Mouse (Mus musculus) midbrain, embryonic 11.5 days (tissue): ENCODE measurements around the gene Lrch1. TPM values are rescaled to one million over a fixed set of nuclear protein-coding genes. Genes with fewer than 3 reads are reported as not detected.

ENCODE experiments used
- ATAC-seq: fragments of 200-750 bp; cut with Nextera tagmentation; 2 replicates; pipeline ENCODE4 v1.8.0; 2017; ENCODE audit warnings: moderate TSS enrichment, moderate library complexity; ENCODE audit not compliant: low FRiP score
- DNase-seq: peaks from one replicate; pipeline ENCODE4 v3.0.0; 2015; ENCODE audit warnings: low spot score; ENCODE audit errors: missing footprints
- H3K27ac ChIP-seq: fragments of 300-500 bp; sonication (generic); 2 replicates; pipeline ENCODE4 v1.5.1; 2014; ENCODE audit warnings: low read depth, low read length
- H3K27me3 ChIP-seq: fragments of 300-500 bp; sonication (generic); 2 replicates; pipeline ENCODE4 v1.6.1; 2014; ENCODE audit warnings: mild to moderate bottlenecking, low read length, moderate library complexity, mixed read lengths; ENCODE audit not compliant: control insufficient read depth, insufficient read depth
- H3K36me3 ChIP-seq: fragments of 300-500 bp; sonication (generic); 2 replicates; pipeline ENCODE4 v1.6.1; 2014; ENCODE audit warnings: mild to moderate bottlenecking, low read length, moderate library complexity, mixed read lengths; ENCODE audit not compliant: control insufficient read depth, insufficient read depth
- H3K4me1 ChIP-seq: fragments of 300-500 bp; sonication (generic); 2 replicates; pipeline ENCODE4 v1.6.1; 2014; ENCODE audit warnings: low read length; ENCODE audit not compliant: control insufficient read depth, insufficient read depth
- H3K4me2 ChIP-seq: fragments of 300-500 bp; sonication (generic); 2 replicates; pipeline ENCODE4 v1.6.1; 2014; ENCODE audit warnings: mild to moderate bottlenecking, moderate library complexity
- H3K4me3 ChIP-seq: fragments of 300-500 bp; sonication (generic); 2 replicates; pipeline ENCODE4 v1.5.1; 2014; ENCODE audit warnings: low read depth, low read length
- H3K9ac ChIP-seq: fragments of 300-500 bp; sonication (generic); 2 replicates; pipeline ENCODE4 v1.6.1; 2014; ENCODE audit warnings: low read length
- H3K9me3 ChIP-seq: fragments of 300-500 bp; sonication (generic); 2 replicates; pipeline ENCODE4 v1.6.1; 2016; ENCODE audit warnings: low read length; ENCODE audit not compliant: control insufficient read depth
- WGBS: fragments of 180-500 bp; shearing (Covaris S2); extraction: QIAGEN DNeasy Blood & Tissue Kit; methylation state at CpG from one replicate; pipeline ENCODE4 v1.1.7; 2014; 5-methylcytosine and 5-hydroxymethylcytosine counted together
- polyA plus RNA-seq: library from polyadenylated mRNA; unstranded; fragments of >200 nt; fragmentation: Nextera tagmentation; extraction: Ambion mirVana; gene quantifications from 2 replicates; pipeline ENCODE4 v1.2.1, GENCODE M21; 2014

Gene Lrch1
- polyA plus RNA-seq, 1 experiment from 2014 or later: 5.8 TPM

DNA sequence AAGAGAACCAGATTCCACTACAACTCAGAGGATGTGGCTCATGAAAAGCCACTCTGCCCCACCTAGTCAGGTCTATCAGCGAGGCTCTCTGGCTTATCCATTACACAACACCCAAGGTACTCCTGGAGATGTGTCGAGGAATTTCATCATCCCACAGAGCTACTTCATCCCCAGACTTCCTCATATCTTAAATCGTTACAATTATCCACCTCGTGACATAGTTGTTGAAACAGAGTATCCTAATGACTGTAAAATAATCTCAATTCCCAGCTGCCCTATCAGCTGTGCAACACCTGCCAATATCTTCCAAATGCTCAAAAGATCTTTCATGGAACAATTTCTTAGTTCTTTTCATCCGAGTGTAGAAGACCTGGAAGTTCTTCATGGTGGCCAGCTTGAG lies 35.4 kb upstream of the Lrch1 start:
- H3K27me3 ChIP-seq: no peaks in the 10 kb centered on the region
- ATAC-seq (no peak), DNase-seq (no peak)
- no peak overlapping the region for H3K4me2 ChIP-seq
- H3K27ac ChIP-seq: no peak overlapping the region
- H3K4me1 ChIP-seq: no peaks in the 10 kb centered on the region
- H3K4me3 ChIP-seq: no peak overlapping the region
- 87% methylated on average over 5 of the region's 5 CpGs for WGBS
- no peaks in the 10 kb centered on the region for H3K9me3 ChIP-seq
- H3K36me3 ChIP-seq: no peaks in the 10 kb centered on the region
- no peak overlapping the region for H3K9ac ChIP-seq

DNA sequence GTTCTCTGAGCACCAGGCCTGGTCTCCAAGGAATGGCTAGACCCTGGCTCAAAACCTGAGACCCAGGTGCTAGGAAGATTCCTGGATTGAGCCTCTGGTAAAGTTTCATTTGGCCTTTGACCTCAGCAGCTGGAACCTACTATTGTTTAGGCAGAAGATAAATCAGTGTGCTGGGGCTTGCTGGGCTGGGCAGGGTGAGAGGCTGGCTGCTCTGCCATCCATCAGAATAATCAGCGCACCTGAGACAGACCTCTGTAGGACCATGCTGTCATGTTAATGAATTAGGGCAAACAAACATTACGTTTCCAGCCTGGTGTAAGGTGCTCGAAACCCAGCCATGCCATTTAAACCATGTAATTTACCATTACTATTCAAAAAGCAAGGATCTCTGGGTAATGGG lies 33.3 kb upstream of the Lrch1 start:
- Histone ChIP-seq H3K9me3 (no peaks in the 10 kb centered on the region), H3K36me3 (no peaks in the 10 kb centered on the region), H3K27ac (no peak overlapping the region), H3K4me1 (no peaks in the 10 kb centered on the region), H3K4me3 (no peak overlapping the region), H3K27me3 (no peaks in the 10 kb centered on the region), H3K4me2 (no peak overlapping the region), H3K9ac (no peak overlapping the region)
- DNase-seq (peak; percentile 78), ATAC-seq (no peak)
- WGBS: 69% methylated on average over 3 of the region's 3 CpGs

DNA sequence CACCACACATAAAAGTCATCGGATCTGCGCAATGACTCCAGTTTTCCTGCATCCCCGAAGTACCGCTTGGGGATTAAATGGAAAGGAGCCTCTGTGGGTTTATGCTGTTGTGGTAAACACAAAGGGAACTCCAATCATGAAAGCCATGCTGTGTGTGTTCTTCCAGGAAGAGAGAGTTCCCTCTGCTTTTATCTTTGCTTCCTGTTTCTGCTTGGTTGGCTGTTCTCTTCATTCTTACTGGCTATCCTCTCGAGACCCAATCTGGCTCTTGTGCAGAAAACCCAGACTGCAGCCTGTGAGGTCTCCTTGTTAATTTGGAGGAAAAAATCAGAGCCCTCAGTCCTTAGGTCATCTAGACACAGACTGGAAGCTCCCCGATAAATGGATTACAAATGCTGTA lies 29.3 kb upstream of the Lrch1 start:
- H3K27me3 ChIP-seq: no peaks in the 10 kb centered on the region
- no peaks in the 10 kb centered on the region for H3K4me1 ChIP-seq
- no peak overlapping the region for H3K4me3 ChIP-seq
- ATAC-seq (no peak), DNase-seq (peak; percentile 80)
- no peaks in the 10 kb centered on the region for H3K36me3 ChIP-seq
- no peak overlapping the region for H3K9ac ChIP-seq
- no peaks in the 10 kb centered on the region for H3K9me3 ChIP-seq
- no peak overlapping the region for H3K27ac ChIP-seq
- no peak overlapping the region for H3K4me2 ChIP-seq
- WGBS: 76% methylated on average over 6 of the region's 6 CpGs

DNA sequence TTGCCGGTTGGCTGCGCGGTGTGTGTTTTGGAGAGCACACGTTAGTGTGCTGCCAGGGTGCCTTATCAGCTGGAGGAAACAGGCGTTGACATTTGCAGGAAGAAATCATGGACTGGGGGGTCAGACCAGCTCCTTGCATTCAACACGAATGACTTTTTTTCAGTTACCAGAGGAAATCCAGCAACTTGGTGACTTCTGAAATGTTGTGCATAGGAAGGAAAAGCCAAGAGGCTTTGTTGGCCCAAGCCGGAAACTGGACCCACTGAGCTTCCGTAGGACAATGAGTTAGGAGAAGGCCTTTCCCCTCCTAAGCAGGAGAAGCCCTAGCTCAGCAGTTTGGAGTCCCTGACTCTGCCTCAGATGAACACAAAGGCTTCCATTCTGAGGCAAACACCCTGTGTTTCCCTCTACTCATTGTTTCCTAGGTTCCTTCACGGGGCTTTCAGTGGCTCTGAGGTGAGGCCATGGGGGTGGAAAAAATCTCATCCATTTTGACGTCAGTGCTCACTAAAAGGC lies 26.5 kb upstream of the Lrch1 start:
- H3K4me1 ChIP-seq: no peaks in the 10 kb centered on the region
- H3K27me3 ChIP-seq: no peaks in the 10 kb centered on the region
- 76% methylated on average over 10 of the region's 10 CpGs for WGBS
- H3K4me2 ChIP-seq: no peak overlapping the region
- H3K9me3 ChIP-seq: no peaks in the 10 kb centered on the region
- no peak overlapping the region for H3K27ac ChIP-seq
- H3K4me3 ChIP-seq: no peak overlapping the region
- no peaks in the 10 kb centered on the region for H3K36me3 ChIP-seq
- DNase-seq (peak; percentile 75), ATAC-seq (no peak)
- no peak overlapping the region for H3K9ac ChIP-seq

DNA sequence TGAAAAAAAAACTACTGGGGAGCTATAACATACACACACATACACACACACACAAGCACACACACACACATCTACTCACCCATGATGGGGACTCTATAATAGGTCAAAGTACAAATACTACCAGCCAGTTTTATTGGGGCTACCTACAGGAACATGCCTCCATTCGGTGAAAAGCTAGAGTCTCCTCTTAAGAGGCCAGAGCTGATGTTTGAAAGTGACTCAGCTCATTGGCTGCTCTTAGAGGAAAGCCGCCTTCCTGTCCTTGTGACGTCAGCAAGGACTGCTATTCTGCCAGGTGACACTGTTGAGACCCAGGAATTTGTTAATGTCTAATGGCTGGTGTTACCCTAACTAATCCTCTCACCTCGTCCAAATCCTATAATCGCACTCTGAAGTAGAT lies 25.0 kb upstream of the Lrch1 start:
- Histone ChIP-seq H3K4me3 (no peak overlapping the region), H3K27ac (no peak overlapping the region), H3K27me3 (no peaks in the 10 kb centered on the region), H3K9me3 (no peaks in the 10 kb centered on the region), H3K4me1 (no peaks in the 10 kb centered on the region), H3K36me3 (no peaks in the 10 kb centered on the region), H3K9ac (no peak overlapping the region), H3K4me2 (no peak overlapping the region)
- DNase-seq: no peak
- no peak for ATAC-seq
- 87% methylated on average over 5 of the region's 5 CpGs for WGBS

DNA sequence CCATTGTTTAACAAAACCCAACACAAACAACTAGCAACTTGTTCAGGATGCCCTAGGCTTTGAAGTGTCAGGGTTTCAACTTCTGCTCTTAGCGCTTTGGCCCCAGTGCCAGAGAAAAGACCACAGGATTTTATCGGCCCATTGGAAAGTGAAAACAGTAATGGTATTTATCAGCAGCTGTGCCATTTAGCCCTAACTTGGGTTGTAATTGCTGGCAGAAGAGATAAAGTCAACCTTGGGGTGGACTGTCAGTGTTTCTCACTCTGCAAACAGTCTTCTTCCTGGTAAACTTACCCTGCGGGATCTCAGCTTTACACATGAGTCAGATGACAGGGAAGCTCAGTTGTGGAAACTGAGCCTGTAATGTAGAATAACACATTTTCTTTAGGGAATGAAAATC lies 24.5 kb upstream of the Lrch1 start:
- DNase-seq (no peak), ATAC-seq (no peak)
- no peaks in the 10 kb centered on the region for H3K27me3 ChIP-seq
- H3K36me3 ChIP-seq: no peaks in the 10 kb centered on the region
- no peaks in the 10 kb centered on the region for H3K9me3 ChIP-seq
- no peak overlapping the region for H3K27ac ChIP-seq
- H3K4me2 ChIP-seq: no peak overlapping the region
- no peak overlapping the region for H3K9ac ChIP-seq
- WGBS: 74% methylated on average over 3 of the region's 3 CpGs
- H3K4me1 ChIP-seq: no peaks in the 10 kb centered on the region
- no peak overlapping the region for H3K4me3 ChIP-seq

DNA sequence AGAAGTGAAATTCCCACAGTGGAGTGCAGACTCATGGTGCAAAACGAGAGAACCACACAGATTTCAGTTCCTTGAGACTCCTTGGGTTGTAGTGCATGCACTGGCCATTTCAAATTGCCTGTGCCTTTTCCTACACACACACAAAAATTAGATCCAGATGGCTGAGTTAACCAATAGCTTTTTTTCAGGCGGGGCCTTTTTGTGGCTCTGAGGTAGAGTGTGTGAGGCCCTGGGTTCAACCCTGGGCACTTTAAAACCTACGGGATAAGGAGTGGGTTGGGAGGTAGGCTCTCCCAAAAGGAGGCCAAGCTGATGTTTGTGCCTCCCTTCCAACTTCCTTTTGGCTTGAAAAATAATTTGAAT lies 15.7 kb upstream of the Lrch1 start:
- no peak overlapping the region for H3K4me2 ChIP-seq
- H3K4me1 ChIP-seq: no peaks in the 10 kb centered on the region
- H3K9me3 ChIP-seq: peaks cover 2% of the 10 kb centered on the region; the same call in 1 of the 2 replicates
- no peaks in the 10 kb centered on the region for H3K27me3 ChIP-seq
- H3K36me3 ChIP-seq: no peaks in the 10 kb centered on the region
- ATAC-seq (no peak), DNase-seq (peak; percentile 10)
- no peak overlapping the region for H3K9ac ChIP-seq
- WGBS: 76% methylated on average over 3 of the region's 3 CpGs
- no peak overlapping the region for H3K27ac ChIP-seq
- H3K4me3 ChIP-seq: no peak overlapping the region

DNA sequence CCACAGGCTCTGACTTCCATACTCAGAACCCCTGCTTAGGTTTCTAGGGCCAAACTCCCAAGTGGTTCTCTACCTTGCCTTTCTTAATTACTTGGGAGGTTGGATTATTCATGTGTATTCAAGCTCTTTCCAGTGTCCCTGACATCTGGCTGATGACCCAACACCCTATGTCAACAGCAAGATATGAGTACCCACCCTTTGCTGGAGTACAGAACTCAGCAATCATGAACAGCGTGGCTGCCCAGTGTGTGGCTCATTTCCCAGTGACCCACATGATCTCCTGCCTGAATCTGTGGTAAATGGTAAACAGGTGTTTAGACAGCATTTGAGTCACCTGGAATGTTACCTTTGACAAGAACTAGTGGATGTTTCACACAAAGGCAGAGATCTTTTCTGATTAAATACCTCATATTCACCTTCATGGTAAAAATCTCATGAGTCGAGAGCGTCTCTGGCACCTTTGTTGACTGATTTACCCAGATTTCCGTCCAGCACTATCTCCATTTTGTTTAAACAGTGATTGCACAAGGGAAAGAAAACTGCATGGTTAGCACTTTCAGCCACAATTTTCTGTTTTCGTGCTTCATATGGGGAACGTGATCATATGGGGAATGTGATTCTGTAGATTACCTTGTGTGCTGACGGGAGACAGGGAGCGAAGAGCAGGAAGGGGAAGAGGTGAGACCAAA lies 15.2 kb upstream of the Lrch1 start:
- H3K27me3 ChIP-seq: no peaks in the 10 kb centered on the region
- H3K4me1 ChIP-seq: no peaks in the 10 kb centered on the region
- DNase-seq (peak; percentile 44), ATAC-seq (no peak)
- H3K36me3 ChIP-seq: no peaks in the 10 kb centered on the region
- H3K27ac ChIP-seq: no peak overlapping the region
- no peak overlapping the region for H3K4me3 ChIP-seq
- no peak overlapping the region for H3K9ac ChIP-seq
- no peak overlapping the region for H3K4me2 ChIP-seq
- peaks cover 2% of the 10 kb centered on the region; the same call in 1 of the 2 replicates for H3K9me3 ChIP-seq
- WGBS: 90% methylated on average over 8 of the region's 8 CpGs

DNA sequence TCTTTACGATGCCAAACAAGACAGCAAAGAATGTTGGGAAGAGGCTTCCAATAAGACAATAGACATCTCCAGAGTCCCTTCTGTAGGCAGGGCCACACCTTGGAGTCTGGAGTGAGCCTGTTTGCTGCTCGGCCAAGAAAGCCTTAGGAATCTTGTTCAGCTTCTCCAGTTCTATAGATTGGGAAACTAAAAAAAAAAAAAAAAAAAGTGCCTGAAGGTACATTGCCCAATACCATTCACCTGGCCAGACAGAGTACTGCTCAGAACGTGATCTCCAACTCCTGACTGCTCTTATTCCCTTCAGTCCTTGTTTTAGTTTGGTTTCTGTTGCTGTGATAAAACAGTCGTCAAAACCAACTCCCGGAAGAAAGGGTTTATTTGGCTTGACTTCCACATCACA lies 12.9 kb upstream of the Lrch1 start:
- 83% methylated on average over 5 of the region's 5 CpGs for WGBS

More for the DNA sequence above, 12.9 kb upstream of the Lrch1 start:
- H3K27me3 ChIP-seq: no peaks in the 10 kb centered on the region
- no peak overlapping the region for H3K4me2 ChIP-seq
- no peak for DNase-seq
- H3K36me3 ChIP-seq: no peaks in the 10 kb centered on the region
- no peaks in the 10 kb centered on the region for H3K9me3 ChIP-seq
- no peak overlapping the region for H3K27ac ChIP-seq
- H3K4me1 ChIP-seq: no peaks in the 10 kb centered on the region
- no peak overlapping the region for H3K9ac ChIP-seq
- no peak for ATAC-seq
- no peak overlapping the region for H3K4me3 ChIP-seq
